In genomic region chr15:54070005-54070634, GRCm38 (mm10) we compare ENCODE assay signal across 9 mouse cellular contexts.
A peak's percentile ranks its signal among the peaks of the same experiment; 100 is the strongest.
DNase-seq lines count a peak whose midpoint lies in the region; ATAC-seq and TF ChIP-seq lines count a peak whose summit lies in the region.
"Had no signal": no experiment of that assay in that cellular context is flagged by ENCODE, and none has a peak within 500 bp of the region (broad histone marks: within the 10 kb centered on the region; RNA-seq: fewer than 3 reads in every experiment).

No protein-coding gene starts in this region.

- no peaks in the 10 kb centered on the region for H3K27me3 ChIP-seq in CH12.LX (replicated peaks)
- no peaks in the 10 kb centered on the region for H3K27me3 ChIP-seq in embryonic facial prominence, embryonic 10.5 days (replicated peaks; ENCODE audit: low read depth, poor library complexity, severe bottlenecking)
- no peaks in the 10 kb centered on the region for H3K27me3 ChIP-seq in heart, embryonic 10.5 days (ENCODE audit: insufficient read depth, poor library complexity, severe bottlenecking)
- no peaks in the 10 kb centered on the region for H3K27me3 ChIP-seq in kidney, postnatal 0 days (ENCODE audit: insufficient read depth, low read length)
- H3K27me3 ChIP-seq in liver, embryonic 13.5 days = no peaks in the 10 kb centered on the region
- H3K27me3 ChIP-seq in neural tube, embryonic 14.5 days (ENCODE audit: control insufficient read depth, insufficient read depth, low read length) = no peaks in the 10 kb centered on the region
- H3K27me3 ChIP-seq: heart, embryonic 13.5 days had no signal

- H3K4me2 ChIP-seq in CH12.LX (ENCODE audit: insufficient read depth, low read depth, poor library complexity, severe bottlenecking) = 0 out of 2 replicates have a peak overlapping the region, but pooled peaks have one; percentile 8
- no peak overlapping the region for H3K4me2 ChIP-seq in kidney, postnatal 0 days (ENCODE audit: low read length)
- H3K4me2 ChIP-seq in liver, embryonic 13.5 days = no peak overlapping the region
- H3K4me2 ChIP-seq in neural tube, embryonic 14.5 days (ENCODE audit: low read depth, low read length) = no peak overlapping the region
- H3K4me2 ChIP-seq: heart, embryonic 13.5 days had no signal

- H3K27ac ChIP-seq in CH12.LX (ENCODE audit: insufficient read depth, low read depth) = no peak overlapping the region
- H3K27ac ChIP-seq in embryonic facial prominence, embryonic 10.5 days (replicated peaks) = no peak overlapping the region
- H3K27ac ChIP-seq in heart, embryonic 10.5 days = no peak overlapping the region
- H3K27ac ChIP-seq in kidney, postnatal 0 days = no peak overlapping the region
- H3K27ac ChIP-seq in liver, embryonic 13.5 days = no peak overlapping the region
- H3K27ac ChIP-seq in neural tube, embryonic 14.5 days (ENCODE audit: low read depth, low read length) = no peak overlapping the region
- H3K27ac ChIP-seq: heart, embryonic 13.5 days had no signal

- H3K9me3 ChIP-seq in CH12.LX (replicated peaks; ENCODE audit: low read length) = no peaks in the 10 kb centered on the region
- no peaks in the 10 kb centered on the region for H3K9me3 ChIP-seq in embryonic facial prominence, embryonic 10.5 days
- H3K9me3 ChIP-seq in heart, embryonic 10.5 days = no peaks in the 10 kb centered on the region
- H3K9me3 ChIP-seq in kidney, postnatal 0 days (replicated peaks; ENCODE audit: low read length) = no peaks in the 10 kb centered on the region
- H3K9me3 ChIP-seq in liver, embryonic 13.5 days (replicated peaks) = no peaks in the 10 kb centered on the region
- H3K9me3 ChIP-seq in neural tube, embryonic 14.5 days (ENCODE audit: control insufficient read depth, low read length) = no peaks in the 10 kb centered on the region
- H3K9me3 ChIP-seq: heart, embryonic 13.5 days had no signal

- WGBS in embryonic facial prominence, embryonic 10.5 days = 50% methylated on average over 9 of the region's 9 CpGs
- WGBS in heart, embryonic 10.5 days = 42% methylated on average over 9 of the region's 9 CpGs
- 33% methylated on average over 9 of the region's 9 CpGs for WGBS in kidney, postnatal 0 days
- 36% methylated on average over 9 of the region's 9 CpGs for WGBS in liver, embryonic 13.5 days (ENCODE audit: insufficient replicate concordance)
- 39% methylated on average over 9 of the region's 9 CpGs for WGBS in neural tube, embryonic 14.5 days

- peaks cover 8 to 25% of the 10 kb centered on the region in 2 experiments for H3K4me1 ChIP-seq in CH12.LX (ENCODE audit: control insufficient read depth in 1 of 2, insufficient read depth in 2 of 2)
- no peaks in the 10 kb centered on the region for H3K4me1 ChIP-seq in embryonic facial prominence, embryonic 10.5 days
- H3K4me1 ChIP-seq in heart, embryonic 10.5 days = no peaks in the 10 kb centered on the region
- no peaks in the 10 kb centered on the region for H3K4me1 ChIP-seq in kidney, postnatal 0 days (replicated peaks; ENCODE audit: insufficient read depth, low read length)
- H3K4me1 ChIP-seq in liver, embryonic 13.5 days (replicated peaks) = no peaks in the 10 kb centered on the region
- H3K4me1 ChIP-seq in neural tube, embryonic 14.5 days (ENCODE audit: control insufficient read depth, insufficient read depth, low read length) = no peaks in the 10 kb centered on the region
- H3K4me1 ChIP-seq: heart, embryonic 13.5 days had no signal

- in situ Hi-C loops in CH12.LX (cut with MboI; ENCODE audit: low pct_ligation_motif_present, low pct_unique_long_range_greater_than_20kb, low sequenced_read_pairs) = loop anchor here (5.0 kb wide), 1 partner anchor 47 kb away; no protein-coding TSS in a partner anchor

- TF ChIP-seq POLR2A in CH12.LX (IDR thresholded peaks at IDR 0.05; ENCODE audit: low read depth, low read length) = no peak

- H3K9ac ChIP-seq in CH12.LX (ENCODE audit: insufficient read depth, low read depth) = no peak overlapping the region
- no peak overlapping the region for H3K9ac ChIP-seq in kidney, postnatal 0 days (ENCODE audit: low read depth, low read length)
- H3K9ac ChIP-seq in liver, embryonic 13.5 days = no peak overlapping the region
- no peak overlapping the region for H3K9ac ChIP-seq in neural tube, embryonic 14.5 days (replicated peaks; ENCODE audit: low read depth, low read length)
- H3K9ac ChIP-seq: heart, embryonic 13.5 days had no signal

- DNase-seq in CH12.LX (ENCODE audit: extremely low read depth) = peak; percentile 78
- DNase-seq in adrenal gland, postnatal 25 days = peak; percentile 77
- peak; percentile 78 for DNase-seq in embryonic facial prominence, embryonic 10.5 days (ENCODE audit: low spot score)
- peak; percentile 85 for DNase-seq in heart, embryonic 10.5 days (ENCODE audit: low spot score)
- peak; percentile 83 for DNase-seq in kidney, postnatal 0 days (ENCODE audit: low spot score)
- DNase-seq in liver, embryonic 13.5 days = peak; percentile 1
- peak; percentile 56 for DNase-seq in thymus, postnatal 4 days

- dilution Hi-C loops in CH12.LX (cut with MboI; ENCODE audit: extremely low pct_ligation_motif_present, extremely low pct_unique_long_range_greater_than_20kb, low sequenced_read_pairs) = no loop called here

- TF ChIP-seq CTCF in CH12.LX (conservative IDR thresholded peaks at IDR 0.05 in 1 of 2, IDR thresholded peaks at IDR 0.05 in 1 of 2; ENCODE audit: low read depth in 2 of 2, low read length in 2 of 2) = peak; percentile 98 to 100
- TF ChIP-seq CTCF in kidney, postnatal 0 days (IDR thresholded peaks at IDR 0.05; ENCODE audit: low read depth) = peak; percentile 99

- H3K4me3 ChIP-seq in CH12.LX (replicated peaks in 1 of 3; ENCODE audit: low read depth in 2 of 3, low read length in 2 of 3, poor library complexity in 1 of 3) = no peak overlapping the region
- no peak overlapping the region for H3K4me3 ChIP-seq in embryonic facial prominence, embryonic 10.5 days
- H3K4me3 ChIP-seq in heart, embryonic 10.5 days = no peak overlapping the region
- no peak overlapping the region for H3K4me3 ChIP-seq in kidney, postnatal 0 days (replicated peaks; ENCODE audit: low read depth, low read length)
- H3K4me3 ChIP-seq in liver, embryonic 13.5 days (replicated peaks) = no peak overlapping the region
- no peak overlapping the region for H3K4me3 ChIP-seq in neural tube, embryonic 14.5 days (ENCODE audit: low read depth, low read length)
- H3K4me3 ChIP-seq: heart, embryonic 13.5 days had no signal

- no peaks in the 10 kb centered on the region for H3K36me3 ChIP-seq in CH12.LX (replicated peaks in 1 of 2; ENCODE audit: control insufficient read depth in 1 of 2, insufficient read depth in 1 of 2, low read length in 1 of 2)
- no peaks in the 10 kb centered on the region for H3K36me3 ChIP-seq in embryonic facial prominence, embryonic 10.5 days (replicated peaks)
- no peaks in the 10 kb centered on the region for H3K36me3 ChIP-seq in heart, embryonic 10.5 days
- H3K36me3 ChIP-seq in kidney, postnatal 0 days (ENCODE audit: insufficient read depth, low read length) = no peaks in the 10 kb centered on the region
- no peaks in the 10 kb centered on the region for H3K36me3 ChIP-seq in liver, embryonic 13.5 days
- H3K36me3 ChIP-seq in neural tube, embryonic 14.5 days (ENCODE audit: control insufficient read depth, insufficient read depth, low read length) = no peaks in the 10 kb centered on the region
- H3K36me3 ChIP-seq: heart, embryonic 13.5 days had no signal

- no peaks in the 10 kb centered on the region for H3K79me2 ChIP-seq in CH12.LX (replicated peaks; ENCODE audit: control insufficient read depth, extremely low read depth, insufficient read depth, poor library complexity, severe bottlenecking)

- ATAC-seq in kidney, postnatal 0 days (replicated peaks; ENCODE audit: low FRiP score, low read depth) = peak; percentile 85
- no peak for ATAC-seq in liver, embryonic 13.5 days (ENCODE audit: low read depth)
- ATAC-seq in neural tube, embryonic 14.5 days (ENCODE audit: low read depth) = peak; percentile 94

- no peak; the same call in none of the 2 replicates for TF ChIP-seq RAD21 in CH12.LX (IDR thresholded peaks at IDR 0.05; ENCODE audit: low read depth, low read length)

- TF ChIP-seq EP300 in CH12.LX (IDR thresholded peaks at IDR 0.05; ENCODE audit: low read length) = no peak

TF ChIP-seq in CH12.LX, 34 proteins besides CTCF, POLR2A, EP300 and RAD21 (continues in another document):
- TF ChIP-seq E2F4 (IDR thresholded peaks at IDR 0.05; ENCODE audit: insufficient replicate concordance, low read depth, low read length) (no peak), JUND (conservative IDR thresholded peaks at IDR 0.05; ENCODE audit: low read depth, low read length) (no peak), KAT2A (IDR thresholded peaks at IDR 0.05; ENCODE audit: insufficient replicate concordance, low read length) (no peak), TCF12 (IDR thresholded peaks at IDR 0.05; ENCODE audit: low read depth, low read length) (no peak), SMC3 (IDR thresholded peaks at IDR 0.05; ENCODE audit: low read depth, low read length) (peak; percentile 99), ZKSCAN1 (IDR thresholded peaks at IDR 0.05; ENCODE audit: borderline replicate concordance, low read depth, low read length) (no peak), UBTF (IDR thresholded peaks at IDR 0.05; ENCODE audit: low read depth, low read length) (no peak), USF2 (conservative IDR thresholded peaks at IDR 0.05; ENCODE audit: low read depth, low read length) (no peak), RCOR1 (conservative IDR thresholded peaks at IDR 0.05; ENCODE audit: low read depth, low read length) (no peak), IRF4 (IDR thresholded peaks at IDR 0.05; ENCODE audit: low read depth, low read length) (peak; percentile 48; the same call in 1 of the 2 replicates), GABPA (IDR thresholded peaks at IDR 0.05; ENCODE audit: insufficient replicate concordance, low read depth, low read length) (no peak), NRF1 (IDR thresholded peaks at IDR 0.05; ENCODE audit: low read depth, low read length) (no peak), ZNF384 (IDR thresholded peaks at IDR 0.05; ENCODE audit: low read depth, low read length) (no peak), ZMIZ1 (IDR thresholded peaks at IDR 0.05; ENCODE audit: low read depth, low read length) (no peak), MXI1 (IDR thresholded peaks at IDR 0.05; ENCODE audit: low read depth, low read length) (no peak), SIN3A (IDR thresholded peaks at IDR 0.05; ENCODE audit: low read length) (0 out of 2 replicates have a peak, but pooled peaks have one; percentile 31), TBP (conservative IDR thresholded peaks at IDR 0.05; ENCODE audit: low read depth, low read length) (no peak), ELF1 (IDR thresholded peaks at IDR 0.05; ENCODE audit: low read depth, low read length) (no peak), MAFK (IDR thresholded peaks at IDR 0.05; ENCODE audit: insufficient replicate concordance, low read length) (no peak), USF1 (IDR thresholded peaks at IDR 0.05; ENCODE audit: low read depth, low read length) (no peak), CHD1 (IDR thresholded peaks at IDR 0.05; ENCODE audit: low read depth, low read length) (no peak), POLR2AphosphoS2 (IDR thresholded peaks at IDR 0.05; ENCODE audit: low read depth, low read length) (no peak), NELFE (IDR thresholded peaks at IDR 0.05; ENCODE audit: low read depth, low read length) (peak; percentile 49; the same call in 1 of the 2 replicates)

Comparison
In these comparisons a context has a peak if more than half of its experiments do, and no peak if none do; other contexts are left out.
1. DNase-seq: peak in every context shown above with its lines; median percentile 85 in heart, embryonic 10.5 days; 83 in kidney, postnatal 0 days; 78 in CH12.LX; 78 in embryonic facial prominence, embryonic 10.5 days; 77 in adrenal gland, postnatal 25 days; 56 in thymus, postnatal 4 days; 1 in liver, embryonic 13.5 days.